ENCODE assay signal across 7 mouse cellular contexts in genomic region chr2:33853011-33853976, GRCm38 (mm10). TPM values are rescaled to one million over a fixed set of nuclear protein-coding genes. Genes with fewer than 3 reads are reported as not detected.
DNase-seq lines count a peak whose midpoint lies in the region; ATAC-seq lines count a peak whose summit lies in the region.

No protein-coding gene starts in this region.

- H3K36me3 ChIP-seq in midbrain, embryonic 13.5 days, result peaks cover 23% of the 10 kb centered on the region
- H3K36me3 ChIP-seq in midbrain, embryonic 16.5 days (ENCODE audit: control insufficient read depth, insufficient read depth, low read length), result no peaks in the 10 kb centered on the region
- H3K36me3 ChIP-seq in intestine, embryonic 16.5 days (ENCODE audit: control insufficient read depth, insufficient read depth, low read length), result no peaks in the 10 kb centered on the region

- no peak overlapping the region for H3K4me3 ChIP-seq in midbrain, embryonic 13.5 days (replicated peaks)
- no peak overlapping the region for H3K4me3 ChIP-seq in midbrain, embryonic 16.5 days (ENCODE audit: low read depth, low read length)
- H3K4me3 ChIP-seq in intestine, embryonic 16.5 days (ENCODE audit: low read length), result no peak overlapping the region

- 82% methylated on average over 11 of the region's 11 CpGs for WGBS in midbrain, embryonic 13.5 days
- 84% methylated on average over 11 of the region's 11 CpGs for WGBS in midbrain, embryonic 16.5 days
- WGBS in intestine, embryonic 16.5 days, result 71% methylated on average over 11 of the region's 11 CpGs

- peak; percentile 58 for DNase-seq in c-Kit-positive CD71-positive TER-119-positive erythroid progenitor cells, embryonic 14.5 days (ENCODE audit: low spot score)
- peak; percentile 57 to 70 for DNase-seq in spleen, postnatal 10 days (ENCODE audit: low spot score in 2 of 2)
- no peak for DNase-seq in layer of hippocampus, adult 9-10 months (ENCODE audit: low spot score)
- DNase-seq in B cell, adult 2 months, result no peak

- H3K9me3 ChIP-seq in midbrain, embryonic 13.5 days, result no peaks in the 10 kb centered on the region
- H3K9me3 ChIP-seq in midbrain, embryonic 16.5 days (replicated peaks; ENCODE audit: control insufficient read depth, low read length, poor library complexity, severe bottlenecking), result no peaks in the 10 kb centered on the region
- no peaks in the 10 kb centered on the region for H3K9me3 ChIP-seq in intestine, embryonic 16.5 days (ENCODE audit: control insufficient read depth, low read length)

- peaks cover 31% of the 10 kb centered on the region for H3K4me1 ChIP-seq in midbrain, embryonic 13.5 days (replicated peaks)
- H3K4me1 ChIP-seq in midbrain, embryonic 16.5 days (ENCODE audit: control insufficient read depth, insufficient read depth, low read length), result peaks cover 4% of the 10 kb centered on the region
- H3K4me1 ChIP-seq in intestine, embryonic 16.5 days (ENCODE audit: control insufficient read depth, insufficient read depth, low read length), result no peaks in the 10 kb centered on the region

- H3K9ac ChIP-seq in midbrain, embryonic 13.5 days (replicated peaks), result no peak overlapping the region
- no peak overlapping the region for H3K9ac ChIP-seq in midbrain, embryonic 16.5 days (ENCODE audit: low read depth, low read length)
- no peak overlapping the region for H3K9ac ChIP-seq in intestine, embryonic 16.5 days (ENCODE audit: low read depth, low read length)

- no peak overlapping the region for H3K4me2 ChIP-seq in midbrain, embryonic 13.5 days (replicated peaks)
- no peak overlapping the region for H3K4me2 ChIP-seq in midbrain, embryonic 16.5 days (ENCODE audit: low read length)
- no peak overlapping the region for H3K4me2 ChIP-seq in intestine, embryonic 16.5 days (ENCODE audit: low read depth, low read length)

- no peak for ATAC-seq in midbrain, embryonic 13.5 days
- no peak; the same call in 1 of the 2 replicates for ATAC-seq in midbrain, embryonic 16.5 days
- ATAC-seq in intestine, embryonic 16.5 days, result peak; percentile 69; the same call in 1 of the 2 replicates

- H3K27me3 ChIP-seq in midbrain, embryonic 13.5 days, result no peaks in the 10 kb centered on the region
- H3K27me3 ChIP-seq in midbrain, embryonic 16.5 days (ENCODE audit: control insufficient read depth, insufficient read depth, low read depth, low read length), result no peaks in the 10 kb centered on the region
- H3K27me3 ChIP-seq in intestine, embryonic 16.5 days (replicated peaks; ENCODE audit: control insufficient read depth, insufficient read depth, low read length), result no peaks in the 10 kb centered on the region

- H3K27ac ChIP-seq in midbrain, embryonic 13.5 days, result 0 out of 2 replicates have a peak overlapping the region, but pooled peaks have one; percentile 14
- H3K27ac ChIP-seq in midbrain, embryonic 16.5 days (ENCODE audit: low read length), result no peak overlapping the region
- no peak overlapping the region for H3K27ac ChIP-seq in intestine, embryonic 16.5 days (ENCODE audit: low read length)

RNA-seq across cellular contexts. Expression of gene Mvb12b, which starts 34.5 kb away (rescaled TPM):
- 68.1 and 73.0 TPM in 2 replicates for polyA plus RNA-seq in midbrain, embryonic 13.5 days (2015; fragmentation: Nextera tagmentation; extraction: Ambion mirVana)
- 56.9 and 70.2 TPM in 2 replicates for polyA plus RNA-seq in midbrain, embryonic 16.5 days (2015; fragmentation: Nextera tagmentation; extraction: Ambion mirVana)
- 7.9 and 8.5 TPM in 2 replicates for polyA plus RNA-seq in intestine, embryonic 16.5 days (2015; fragmentation: Nextera tagmentation; extraction: Ambion mirVana)

Comparison
In these comparisons a context has a peak if more than half of its experiments do, and no peak if none do; other contexts are left out.
1. DNase-seq: peak in c-Kit-positive CD71-positive TER-119-positive erythroid progenitor cells, embryonic 14.5 days (single experiment) and spleen, postnatal 10 days (2 of 2); none in layer of hippocampus, adult 9-10 months (single experiment) and B cell, adult 2 months (0 of 2).